Mouse (Mus musculus) limb, embryonic 11.5 days (tissue): ENCODE measurements around the gene Alk. TPM values are rescaled to one million over a fixed set of nuclear protein-coding genes. Genes with fewer than 3 reads are reported as not detected.

Experiments used
- ATAC-seq: fragments of 200-750 bp; cut with Nextera tagmentation; 2 replicates; pipeline ENCODE4 v1.8.0; 2017; ENCODE audit warnings: low read depth; ENCODE audit not compliant: insufficient number of reproducible peaks, low FRiP score, low TSS enrichment
- DNase-seq: peaks from one replicate; pipeline ENCODE4 v3.0.0-alpha.2; 2015; ENCODE audit warnings: low spot score
- H3K27ac ChIP-seq: fragments of 300-500 bp; sonication (generic); replicated peaks from 2 replicates; pipeline ENCODE4 v1.5.1; 2014; ENCODE audit warnings: low read depth, mild to moderate bottlenecking, low read length
- H3K27me3 ChIP-seq: fragments of 300-500 bp; sonication (generic); 2 replicates; pipeline ENCODE4 v1.6.1; 2014; ENCODE audit warnings: mild to moderate bottlenecking, low read length, mixed read lengths; ENCODE audit not compliant: control insufficient read depth, insufficient read depth
- H3K36me3 ChIP-seq: fragments of 300-500 bp; sonication (generic); 2 replicates; pipeline ENCODE4 v1.6.1; 2014; ENCODE audit warnings: mild to moderate bottlenecking, low read length, moderate library complexity, mixed read lengths; ENCODE audit not compliant: control insufficient read depth, insufficient read depth
- H3K4me1 ChIP-seq: fragments of 300-500 bp; sonication (generic); 2 replicates; pipeline ENCODE4 v1.6.1; 2014; ENCODE audit warnings: low read length, mixed read lengths; ENCODE audit not compliant: control insufficient read depth, insufficient read depth
- H3K4me2 ChIP-seq: fragments of 300-500 bp; sonication (generic); 2 replicates; pipeline ENCODE4 v1.6.1; 2014; ENCODE audit warnings: low read depth, mild to moderate bottlenecking, moderate library complexity; ENCODE audit not compliant: severe bottlenecking
- H3K4me3 ChIP-seq: fragments of 300-500 bp; sonication (generic); 2 replicates; pipeline ENCODE4 v1.5.1; 2014; ENCODE audit warnings: low read depth, low read length
- H3K9ac ChIP-seq: fragments of 300-500 bp; sonication (generic); 2 replicates; pipeline ENCODE4 v1.6.1; 2014; ENCODE audit warnings: mild to moderate bottlenecking, low read length
- H3K9me3 ChIP-seq: fragments of 300-500 bp; sonication (generic); 2 replicates; pipeline ENCODE4 v1.6.1; 2016; ENCODE audit warnings: low read length; ENCODE audit not compliant: control insufficient read depth
- WGBS: fragments of 180-500 bp; shearing (Covaris S2); extraction: QIAGEN DNeasy Blood & Tissue Kit; methylation state at CpG from one replicate; pipeline ENCODE4 v1.1.7; 2014; 5-methylcytosine and 5-hydroxymethylcytosine counted together
- polyA plus RNA-seq: library from polyadenylated mRNA; unstranded; fragments of >200 nt; fragmentation: Nextera tagmentation; extraction: Ambion mirVana; gene quantifications from 2 replicates; pipeline ENCODE4 v1.2.1, GENCODE M21; 2014

The Alk gene
- polyA plus RNA-seq, 1 experiment from 2014 or later = 0.05 TPM

- WGBS = 69% methylated on average over 7 of the region's 7 CpGs
- H3K36me3 ChIP-seq = no peaks in the 10 kb centered on the region
- DNase-seq = no peak
- H3K9ac ChIP-seq = no peak overlapping the region
- H3K9me3 ChIP-seq = no peaks in the 10 kb centered on the region
- no peak overlapping the region for H3K4me3 ChIP-seq
- no peak overlapping the region for H3K27ac ChIP-seq
- H3K27me3 ChIP-seq = no peaks in the 10 kb centered on the region
- H3K4me1 ChIP-seq = no peaks in the 10 kb centered on the region
- no peak for ATAC-seq
- H3K4me2 ChIP-seq = no peak overlapping the region
Measured at GRCm38 (mm10) chr17:72059312-72059711, 545.1 kb downstream of the Alk start.

DNA sequence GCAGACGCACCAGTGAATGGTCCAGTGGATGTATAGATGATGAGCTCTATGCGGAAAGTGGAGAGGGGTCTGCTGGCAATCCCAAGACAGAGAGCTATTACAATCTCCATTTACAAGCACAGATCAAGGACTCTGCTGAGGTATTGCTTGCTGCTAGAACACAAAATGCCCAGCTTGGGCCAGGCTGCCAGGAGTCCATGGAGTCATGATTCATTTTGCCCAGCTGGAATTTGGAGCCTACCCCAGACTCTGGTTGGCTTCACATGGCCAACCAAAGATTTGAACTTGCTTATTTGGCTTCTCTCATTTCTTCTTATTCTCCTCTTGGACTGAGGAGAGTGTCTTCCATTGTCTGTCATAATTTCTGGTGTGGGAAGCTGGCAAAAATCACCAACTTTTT, 558.8 kb downstream of the Alk start:
- H3K4me1 ChIP-seq = no peaks in the 10 kb centered on the region
- H3K9ac ChIP-seq = no peak overlapping the region
- H3K4me2 ChIP-seq = no peak overlapping the region
- DNase-seq (no peak), ATAC-seq (no peak)
- no peaks in the 10 kb centered on the region for H3K9me3 ChIP-seq
- 95% methylated on average over 2 of the region's 2 CpGs for WGBS
- no peak overlapping the region for H3K27ac ChIP-seq
- no peaks in the 10 kb centered on the region for H3K36me3 ChIP-seq
- H3K27me3 ChIP-seq = no peaks in the 10 kb centered on the region
- H3K4me3 ChIP-seq = no peak overlapping the region

DNA sequence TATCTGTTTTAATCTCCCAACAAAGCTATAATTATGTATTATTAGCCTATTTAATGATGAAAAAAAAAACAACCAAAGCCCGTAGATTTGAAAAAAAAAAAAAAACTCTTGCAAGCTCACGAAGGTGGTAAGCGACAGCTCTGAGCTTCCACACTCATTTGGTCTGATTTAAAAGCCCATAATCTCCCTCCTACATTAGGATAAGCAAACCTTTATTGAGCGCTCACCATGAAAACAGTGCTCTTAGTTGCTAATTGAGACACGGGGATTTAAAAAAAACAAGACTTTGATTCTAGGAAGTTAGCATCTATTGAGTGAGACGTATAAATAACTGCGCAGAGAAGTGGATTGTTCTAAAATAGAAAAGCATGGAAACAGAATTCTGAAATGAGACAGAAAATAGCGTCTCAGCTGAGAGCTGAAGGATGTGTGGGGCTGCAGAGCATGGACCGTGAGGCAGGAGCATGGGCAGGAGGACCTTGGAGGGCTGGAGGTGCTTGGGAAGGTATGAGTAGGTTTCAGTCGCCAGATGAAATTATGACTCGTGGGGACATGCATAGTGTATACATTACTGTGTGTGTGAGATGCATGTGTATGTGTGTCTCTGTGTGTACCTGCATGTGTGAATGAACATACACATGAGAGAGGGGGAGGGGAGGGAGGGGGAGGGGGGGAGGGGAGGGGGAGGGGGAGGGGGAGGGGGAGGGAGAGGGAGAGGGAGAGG, 560.6 kb downstream of the Alk start:
- Histone ChIP-seq H3K9me3 (no peaks in the 10 kb centered on the region), H3K9ac (no peak overlapping the region), H3K27me3 (no peaks in the 10 kb centered on the region), H3K27ac (no peak overlapping the region), H3K4me3 (no peak overlapping the region), H3K4me1 (no peaks in the 10 kb centered on the region), H3K4me2 (no peak overlapping the region), H3K36me3 (no peaks in the 10 kb centered on the region)
- DNase-seq (no peak), ATAC-seq (no peak)
- 79% methylated on average over 11 of the region's 11 CpGs for WGBS

GRCm38 (mm10) chr17:72043001-72043666, 561.3 kb downstream of the Alk start:
- Histone ChIP-seq H3K27ac (no peak overlapping the region), H3K9ac (no peak overlapping the region), H3K4me1 (no peaks in the 10 kb centered on the region), H3K36me3 (no peaks in the 10 kb centered on the region), H3K4me2 (no peak overlapping the region), H3K27me3 (no peaks in the 10 kb centered on the region), H3K4me3 (no peak overlapping the region), H3K9me3 (no peaks in the 10 kb centered on the region)
- DNase-seq (no peak), ATAC-seq (no peak)
- 84% methylated on average over 9 of the region's 9 CpGs for WGBS

DNA sequence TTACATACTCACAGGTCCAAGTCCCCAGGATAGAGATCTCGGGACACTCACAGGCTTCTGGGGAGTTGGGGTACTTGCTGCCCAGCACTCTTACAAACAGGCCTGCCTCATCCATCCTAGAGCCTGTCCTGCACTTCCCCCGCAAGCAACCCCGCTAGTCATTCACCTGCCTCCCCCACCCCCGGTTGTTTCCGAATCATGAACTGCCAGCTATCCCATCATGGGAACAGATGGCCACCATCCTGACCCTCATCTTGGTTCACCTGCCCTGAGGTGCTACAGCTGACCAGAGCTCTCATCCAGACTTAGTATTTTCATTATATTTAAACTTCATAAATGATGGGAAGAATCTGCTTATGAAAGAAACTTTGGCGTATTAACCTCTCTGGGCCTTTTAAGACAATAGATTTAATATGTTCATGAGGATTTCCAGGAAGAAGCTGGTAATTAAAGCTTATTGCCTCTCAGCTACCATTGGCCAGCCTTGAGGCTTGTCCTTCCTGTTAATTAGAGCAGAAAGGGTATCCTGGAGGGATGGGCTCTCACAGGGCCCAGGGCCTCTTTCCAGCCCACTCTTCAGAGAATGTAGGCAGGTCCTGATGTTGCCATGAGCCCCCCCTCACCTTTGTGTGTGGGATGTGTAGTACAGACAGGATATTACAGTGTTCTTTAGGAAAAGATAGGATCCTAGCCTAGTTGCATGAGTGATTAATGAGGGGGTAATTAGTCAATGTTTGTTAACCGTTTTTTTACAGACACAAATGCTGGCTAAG, 565.1 kb downstream of the Alk start:
- 66% methylated on average over 7 of the region's 7 CpGs for WGBS
- no peak for ATAC-seq
- Histone ChIP-seq H3K36me3 (no peaks in the 10 kb centered on the region), H3K4me2 (no peak overlapping the region), H3K4me1 (no peaks in the 10 kb centered on the region), H3K27me3 (no peaks in the 10 kb centered on the region), H3K4me3 (no peak overlapping the region), H3K9me3 (no peaks in the 10 kb centered on the region), H3K9ac (no peak overlapping the region), H3K27ac (no peak overlapping the region)
- DNase-seq = no peak

DNA sequence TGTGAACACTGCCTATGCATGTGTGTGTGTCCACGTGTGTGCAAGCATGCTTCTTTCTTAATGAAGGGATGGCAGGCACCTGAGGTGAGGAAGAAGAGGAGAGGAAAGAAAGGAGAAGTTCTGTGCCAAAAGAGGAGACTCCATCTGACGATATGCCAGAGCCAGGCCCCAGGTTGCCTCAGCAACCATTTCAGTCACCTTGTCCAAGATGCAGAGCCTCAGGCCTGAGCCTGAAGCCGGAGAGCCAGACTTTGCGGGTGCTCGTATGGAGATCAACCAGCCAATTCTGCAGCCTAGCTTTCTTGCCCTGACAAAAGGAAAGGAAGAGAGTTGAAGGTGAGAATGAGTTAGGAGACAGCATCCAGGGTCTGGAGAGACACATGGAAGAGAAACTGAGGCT, 566.1 kb downstream of the Alk start:
- no peak overlapping the region for H3K27ac ChIP-seq
- ATAC-seq = no peak
- 92% methylated on average over 5 of the region's 5 CpGs for WGBS

GRCm38 (mm10) chr17:72030672-72031071, 573.8 kb downstream of the Alk start:
- no peak overlapping the region for H3K9ac ChIP-seq
- 88% methylated on average over 7 of the region's 7 CpGs for WGBS
- DNase-seq = no peak
- no peak overlapping the region for H3K4me3 ChIP-seq
- no peaks in the 10 kb centered on the region for H3K4me1 ChIP-seq
- H3K9me3 ChIP-seq = no peaks in the 10 kb centered on the region
- no peaks in the 10 kb centered on the region for H3K36me3 ChIP-seq
- no peak overlapping the region for H3K27ac ChIP-seq
- no peak for ATAC-seq
- H3K27me3 ChIP-seq = no peaks in the 10 kb centered on the region
- H3K4me2 ChIP-seq = no peak overlapping the region

More for the DNA sequence above, 566.1 kb downstream of the Alk start:
- Histone ChIP-seq H3K9ac (no peak overlapping the region), H3K4me3 (no peak overlapping the region), H3K27me3 (no peaks in the 10 kb centered on the region), H3K36me3 (no peaks in the 10 kb centered on the region), H3K4me1 (no peaks in the 10 kb centered on the region), H3K9me3 (no peaks in the 10 kb centered on the region), H3K4me2 (no peak overlapping the region)
- DNase-seq = no peak

GRCm38 (mm10) chr17:72023323-72023722, 581.1 kb downstream of the Alk start:
- DNase-seq (no peak), ATAC-seq (no peak)
- no peaks in the 10 kb centered on the region for H3K36me3 ChIP-seq

More at GRCm38 (mm10) chr17:72023323-72023722, 581.1 kb downstream of the Alk start:
- Histone ChIP-seq H3K4me1 (no peaks in the 10 kb centered on the region), H3K4me3 (no peak overlapping the region), H3K27ac (no peak overlapping the region), H3K9ac (no peak overlapping the region), H3K9me3 (no peaks in the 10 kb centered on the region), H3K4me2 (no peak overlapping the region), H3K27me3 (no peaks in the 10 kb centered on the region)
- 79% methylated on average over 9 of the region's 9 CpGs for WGBS
